Mouse (Mus musculus) cerebellum, postnatal 4 days (tissue): ENCODE results near the gene Qtrt1.

Experiments
- DNase-seq, 2 experiments: peaks; one replicate each; pipeline ENCODE4 v3.0.0; 2022; ENCODE audit warnings: low spot score in 2 of 2, mixed read lengths in 1 of 2

Qtrt1 gene

DNA sequence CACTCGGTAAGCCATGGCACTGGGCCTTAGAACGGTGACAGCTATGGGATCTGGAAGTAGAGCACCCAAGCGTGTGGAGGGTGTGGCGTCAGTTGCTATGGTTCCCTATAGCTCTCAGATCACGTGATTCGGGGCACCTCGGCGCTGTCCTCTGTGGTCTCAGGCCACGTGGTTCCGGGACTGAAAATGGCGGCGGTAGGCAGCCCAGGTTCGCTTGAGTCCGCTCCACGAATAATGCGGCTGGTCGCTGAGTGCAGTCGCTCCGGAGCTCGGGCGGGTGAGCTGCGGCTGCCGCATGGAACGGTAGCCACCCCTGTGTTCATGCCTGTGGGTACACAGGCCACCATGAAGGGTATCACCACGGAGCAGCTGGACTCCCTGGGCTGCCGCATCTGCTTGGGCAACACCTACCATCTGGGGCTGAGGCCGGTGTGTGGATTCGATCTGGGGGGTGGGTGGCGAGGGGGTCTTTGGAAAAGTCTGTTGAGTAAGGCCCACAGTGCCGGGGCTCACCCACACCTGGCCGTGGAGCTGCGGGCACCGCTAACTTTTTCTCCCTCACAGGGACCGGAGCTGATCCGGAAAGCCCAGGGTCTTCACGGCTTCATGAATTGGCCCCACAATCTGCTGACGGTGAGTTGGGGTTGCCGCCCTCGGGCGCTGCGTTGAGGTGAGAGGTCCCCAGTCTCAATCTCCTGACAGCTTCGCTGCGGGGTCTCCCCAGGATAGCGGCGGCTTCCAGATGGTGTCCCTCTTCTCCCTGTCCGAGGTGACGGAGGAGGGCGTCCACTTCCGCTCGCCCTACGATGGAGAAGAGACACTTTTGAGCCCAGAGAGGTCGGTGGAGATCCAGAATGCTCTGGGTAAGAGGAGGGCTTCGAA is at the start of gene Qtrt1:
Gene Qtrt1 (plus strand): TSS at position 169 of the 882 bp plus-strand sequence.
- peak; percentile 63 to 81 for DNase-seq

DNA sequence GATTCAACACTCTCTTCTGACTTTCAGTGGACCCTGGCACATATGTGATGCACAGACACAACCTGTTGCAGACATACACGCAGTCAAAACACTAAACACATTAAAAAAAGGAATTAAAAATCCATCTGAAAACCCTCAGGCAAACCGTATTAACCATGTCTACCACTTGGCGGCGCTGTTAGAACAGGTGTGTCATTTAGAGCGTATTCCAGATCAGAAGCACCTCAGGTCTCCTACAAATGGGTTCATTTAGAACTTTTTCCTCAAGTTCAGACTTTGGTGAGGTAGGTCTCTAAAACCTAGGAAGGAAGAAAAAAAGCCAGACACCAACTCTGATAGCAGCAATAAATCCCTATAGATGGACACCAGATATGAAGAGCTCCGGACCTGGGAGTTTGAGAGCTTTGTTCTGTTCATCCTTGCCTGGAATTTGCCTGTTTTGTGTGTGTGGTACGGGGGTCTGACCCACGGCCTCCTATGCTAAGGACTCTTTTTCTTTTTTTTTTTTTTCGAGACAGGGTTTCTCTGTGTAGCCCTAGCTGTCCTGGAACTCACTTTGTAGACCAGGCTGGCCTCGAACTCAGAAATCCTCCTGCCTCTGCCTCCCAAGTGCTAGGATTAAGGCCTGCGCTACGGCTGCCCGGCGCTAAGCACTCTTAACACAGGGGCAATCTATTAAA is 45.0 kb upstream of the Qtrt1 start:
- DNase-seq = peak in 1 of 2 experiments; percentile 50

DNA sequence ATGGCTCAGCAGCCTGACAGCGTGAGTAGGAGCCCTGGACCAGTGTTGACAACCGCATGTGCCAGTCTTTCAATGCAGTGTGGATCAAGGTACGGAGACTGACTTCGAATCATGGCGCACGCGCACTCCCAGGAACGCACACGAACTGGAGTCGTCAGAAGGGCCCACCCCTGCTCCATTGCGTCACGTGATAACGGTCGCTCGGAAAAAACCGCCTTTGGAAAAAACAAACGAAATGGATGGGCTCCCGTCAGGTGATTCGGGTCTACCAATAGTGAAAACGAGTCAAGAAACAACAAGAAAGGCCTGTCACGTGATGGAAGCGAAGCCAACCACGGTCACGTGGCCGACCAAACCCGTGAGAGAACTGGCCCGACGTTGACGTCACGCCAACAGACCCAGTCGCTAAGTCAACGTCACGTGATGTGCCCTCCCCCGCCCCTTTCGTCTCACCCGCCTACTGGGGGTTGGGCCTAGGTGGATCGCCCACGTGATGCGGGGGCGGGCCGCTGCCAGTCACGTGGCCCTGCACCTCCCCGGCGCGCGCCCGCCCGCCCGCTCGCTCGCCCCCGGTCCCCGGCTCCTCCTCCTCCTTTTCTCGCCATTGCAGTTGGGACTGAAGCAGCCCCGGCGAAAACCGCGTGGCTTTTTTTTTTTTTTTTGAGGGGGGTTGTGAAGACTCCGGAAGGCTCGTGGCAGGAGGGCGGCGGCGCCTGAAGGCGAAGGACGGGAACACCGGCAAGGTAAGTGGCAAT is 44.1 kb upstream of the Qtrt1 start, which contains the start of gene Ilf3:
Gene Ilf3 (plus strand): TSS at position 515 of the 755 bp plus-strand sequence.
- DNase-seq = peak; percentile 98 to 100

DNA sequence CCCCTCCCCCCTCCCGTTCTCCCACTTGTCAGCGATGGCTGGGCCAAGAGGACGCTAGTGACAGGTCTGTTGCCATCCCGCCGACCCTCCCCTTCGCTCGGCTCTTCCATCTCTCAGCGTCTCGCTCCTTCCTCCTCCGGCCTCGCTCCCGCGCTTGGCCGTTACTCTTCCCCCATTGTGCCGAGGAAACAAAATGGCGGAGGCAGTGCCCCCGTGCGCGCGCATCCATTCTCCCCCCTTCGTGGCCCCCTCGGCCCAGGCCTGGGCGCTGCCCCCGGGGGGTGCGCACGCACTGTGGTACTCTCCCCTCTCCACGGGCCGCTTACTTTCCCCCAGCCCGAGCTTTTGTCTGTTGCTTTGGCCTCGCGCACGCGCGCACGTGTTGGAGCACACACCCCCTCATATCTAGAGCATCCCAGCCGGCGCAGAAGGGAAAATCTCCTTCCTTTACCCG is 43.5 kb upstream of the Qtrt1 start:
- DNase-seq = peak; percentile 49 to 68

DNA sequence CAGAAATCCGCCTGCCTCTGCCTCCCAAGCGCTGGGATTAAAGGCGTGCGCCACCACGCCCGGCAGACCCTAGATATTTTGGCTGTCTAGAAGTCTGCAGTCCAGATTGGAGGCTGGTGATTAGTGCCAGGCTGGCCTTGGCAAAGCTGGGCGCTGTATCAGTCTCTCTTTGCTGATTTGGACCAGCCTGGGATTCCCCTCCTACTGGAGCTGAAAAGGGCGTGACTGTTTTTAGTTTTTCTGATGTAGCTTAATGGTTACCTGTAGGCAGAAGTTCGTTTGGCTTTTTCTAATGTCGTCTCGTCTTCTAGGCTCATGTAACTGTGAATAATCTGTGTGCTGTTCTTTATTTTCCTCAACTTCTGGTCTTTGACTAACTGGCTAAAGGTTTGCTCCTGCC is 42.6 kb upstream of the Qtrt1 start:
- DNase-seq = no peak

DNA sequence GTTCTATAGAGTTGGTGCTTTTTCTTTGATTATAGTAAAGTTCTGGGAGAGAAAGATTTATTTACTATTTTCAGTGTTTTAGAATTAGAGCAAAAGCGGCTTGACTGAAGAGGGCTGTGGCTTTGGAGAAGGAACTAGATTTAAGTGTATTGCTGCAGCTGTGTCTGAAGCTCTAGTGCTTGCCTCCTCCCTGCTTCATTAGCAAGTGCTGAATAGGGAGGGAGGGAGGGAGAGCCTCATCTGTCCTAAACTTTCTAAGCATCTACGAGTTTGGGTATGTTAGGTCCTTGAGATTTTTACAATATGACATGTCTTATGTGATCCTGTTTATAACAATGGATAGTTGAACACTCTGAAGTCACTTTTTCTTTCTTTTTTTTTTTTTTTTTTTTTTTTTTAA is 40.8 kb upstream of the Qtrt1 start:
- no peak for DNase-seq

DNA sequence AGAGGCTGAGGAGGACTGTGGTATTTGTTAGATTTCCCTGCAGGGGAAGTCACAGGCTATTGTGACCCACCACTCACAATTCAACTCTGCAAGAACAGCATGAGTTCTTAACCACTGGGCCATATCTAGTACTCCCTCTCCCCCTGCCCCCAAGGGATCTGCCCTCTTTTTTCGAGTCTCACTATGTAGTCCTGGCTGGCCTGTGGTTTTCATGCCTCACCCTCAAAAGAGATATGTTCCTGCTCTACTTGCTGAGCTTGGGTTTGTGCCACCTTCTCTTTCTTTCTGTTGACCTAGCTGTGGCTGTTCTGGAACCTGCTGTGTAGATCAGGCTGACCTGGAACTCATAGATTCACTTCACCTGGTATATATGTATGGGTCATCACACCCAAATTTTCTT is 39.1 kb upstream of the Qtrt1 start:
- DNase-seq = no peak

DNA sequence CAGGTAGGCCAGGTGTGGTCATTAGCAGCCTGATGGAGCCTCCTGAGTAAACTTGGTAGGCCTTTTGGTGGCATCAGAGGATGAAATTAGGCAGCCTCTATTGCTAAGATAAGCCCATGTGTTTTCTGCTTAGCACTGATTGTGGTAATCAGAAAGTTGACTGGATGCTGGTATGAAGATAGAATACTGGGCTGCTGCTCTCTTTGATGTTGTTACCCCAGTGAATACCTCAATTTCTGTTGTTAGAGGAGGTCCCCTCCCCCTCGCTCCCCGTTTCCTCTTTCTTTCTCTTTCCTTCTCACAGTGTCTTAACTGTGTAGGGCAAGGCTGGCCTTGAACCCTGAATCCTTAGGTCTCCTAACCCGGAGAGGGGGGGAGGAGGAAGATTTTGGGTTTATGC is 32.4 kb upstream of the Qtrt1 start:
- no peak for DNase-seq

DNA sequence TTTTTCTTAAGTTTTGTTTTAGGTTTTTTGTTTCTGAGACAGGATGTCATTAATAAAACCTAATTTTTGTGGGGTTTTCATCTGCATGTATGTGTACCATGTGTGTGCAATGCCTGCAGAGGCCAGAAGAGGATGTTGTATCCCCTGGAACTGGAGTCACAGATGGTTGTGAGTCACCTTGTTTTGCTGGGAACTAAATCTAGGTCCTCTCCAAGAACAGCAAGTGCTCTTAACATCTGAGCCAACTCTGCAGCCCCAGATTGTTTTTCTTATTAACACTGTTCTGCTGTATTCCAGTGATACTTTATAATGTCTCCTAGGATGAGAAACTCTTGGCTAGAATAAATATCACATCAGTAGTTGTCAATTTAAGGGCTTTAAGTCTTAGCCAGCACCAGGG is 30.8 kb upstream of the Qtrt1 start:
- DNase-seq = no peak

DNA sequence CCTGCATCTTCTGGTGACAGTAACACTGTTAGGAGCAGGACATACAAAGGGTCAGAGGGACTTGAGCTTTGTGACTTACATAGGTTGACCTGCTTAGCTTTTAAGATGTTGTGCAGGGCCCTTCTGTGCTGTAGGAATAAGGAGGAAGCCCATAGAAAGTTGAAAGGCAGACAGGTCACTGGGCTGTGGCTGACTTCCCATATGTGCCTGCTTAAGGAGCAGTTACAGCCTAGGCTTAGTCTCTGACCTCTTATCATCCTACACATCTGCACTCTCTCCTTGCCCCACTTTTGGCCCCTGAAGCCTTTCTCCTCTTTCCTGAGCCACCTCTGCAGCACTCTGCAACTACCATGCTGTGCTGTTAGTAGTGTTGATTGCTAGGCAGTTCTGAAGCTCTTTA is 27.7 kb upstream of the Qtrt1 start:
- DNase-seq = no peak

DNA sequence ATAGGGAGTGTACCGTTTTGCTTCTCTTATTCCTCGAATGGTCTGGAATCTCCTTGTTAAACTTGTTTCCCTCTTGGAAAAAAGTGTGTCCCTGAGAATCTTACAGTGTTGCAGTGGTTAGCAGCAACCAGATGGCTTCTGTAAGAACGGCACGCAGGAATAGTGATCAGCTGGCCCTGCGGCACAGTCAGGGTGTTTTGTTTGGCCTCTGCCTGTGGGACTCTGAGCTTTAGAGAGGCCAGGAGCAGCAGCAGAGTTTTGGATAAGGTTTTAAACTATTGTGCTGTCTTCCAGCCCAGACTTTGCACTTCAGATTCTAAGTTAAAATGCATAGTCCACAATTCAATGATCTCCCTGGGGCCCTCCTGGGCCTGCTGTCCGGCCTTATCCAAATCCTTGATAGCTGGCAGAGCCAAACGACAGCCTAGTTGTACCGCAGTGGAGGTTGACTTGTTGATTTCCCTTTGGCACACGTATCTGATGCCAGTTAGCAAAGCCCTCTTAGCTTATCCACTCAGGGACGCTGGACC is 18.9 kb upstream of the Qtrt1 start:
- no peak for DNase-seq

DNA sequence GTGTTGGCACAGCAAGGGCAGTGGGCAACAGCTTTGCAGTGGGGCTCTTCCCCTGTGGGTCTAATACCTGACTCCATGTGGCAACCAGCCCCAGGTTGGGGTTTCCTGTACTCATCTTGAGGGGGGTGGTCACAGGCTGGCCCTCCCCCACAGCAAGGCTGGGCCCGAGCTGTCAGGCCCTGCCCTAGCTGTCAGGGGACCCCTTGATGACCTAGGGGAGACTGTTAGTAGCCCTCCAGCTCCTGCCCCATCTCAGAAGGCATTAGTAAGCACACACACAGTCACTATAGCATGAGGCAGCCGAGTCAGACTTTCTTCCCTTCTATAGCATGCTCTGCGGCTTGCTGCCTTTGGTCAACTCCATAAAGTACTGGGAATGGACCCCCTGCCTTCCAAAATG is 15.9 kb upstream of the Qtrt1 start:
- no peak for DNase-seq

DNA sequence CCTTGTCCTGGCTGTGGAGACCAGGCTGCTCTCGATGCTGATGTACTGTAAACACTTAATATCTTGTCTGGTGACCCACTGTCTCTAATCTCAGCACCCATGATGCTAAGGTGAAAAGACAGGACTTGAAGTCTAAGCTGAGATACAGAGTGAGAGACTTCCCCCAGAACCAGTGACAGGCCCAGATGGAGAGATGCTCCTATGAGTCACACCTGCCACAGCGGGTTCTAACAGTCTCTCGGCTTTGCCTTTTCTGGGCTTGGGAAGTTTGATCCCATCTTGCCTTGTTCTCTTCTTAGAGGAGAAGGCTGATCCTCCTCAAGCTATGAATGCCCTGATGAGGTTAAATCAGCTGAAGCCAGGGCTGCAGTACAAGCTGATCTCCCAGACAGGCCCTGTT is 14.5 kb upstream of the Qtrt1 start:
- no peak for DNase-seq

DNA sequence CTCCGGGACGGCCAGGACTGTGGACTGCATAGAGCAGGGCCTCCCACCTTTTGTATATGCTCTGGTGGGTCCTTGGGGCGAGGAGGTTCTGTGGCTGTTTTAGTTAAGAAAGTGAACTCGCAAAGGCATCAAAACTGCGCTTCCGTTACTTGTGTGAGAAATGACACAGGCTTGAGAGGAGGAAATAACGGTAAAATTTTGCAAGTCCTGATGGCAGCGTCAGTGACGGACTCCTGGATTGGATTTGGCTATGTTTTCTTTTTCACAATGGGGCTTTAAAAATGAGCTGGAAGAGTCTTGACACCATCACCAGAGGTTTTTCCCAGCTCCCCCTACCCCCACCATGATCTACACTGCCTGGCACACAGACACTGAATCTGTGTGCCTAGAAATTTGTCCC is 10.6 kb upstream of the Qtrt1 start:
- DNase-seq = no peak

DNA sequence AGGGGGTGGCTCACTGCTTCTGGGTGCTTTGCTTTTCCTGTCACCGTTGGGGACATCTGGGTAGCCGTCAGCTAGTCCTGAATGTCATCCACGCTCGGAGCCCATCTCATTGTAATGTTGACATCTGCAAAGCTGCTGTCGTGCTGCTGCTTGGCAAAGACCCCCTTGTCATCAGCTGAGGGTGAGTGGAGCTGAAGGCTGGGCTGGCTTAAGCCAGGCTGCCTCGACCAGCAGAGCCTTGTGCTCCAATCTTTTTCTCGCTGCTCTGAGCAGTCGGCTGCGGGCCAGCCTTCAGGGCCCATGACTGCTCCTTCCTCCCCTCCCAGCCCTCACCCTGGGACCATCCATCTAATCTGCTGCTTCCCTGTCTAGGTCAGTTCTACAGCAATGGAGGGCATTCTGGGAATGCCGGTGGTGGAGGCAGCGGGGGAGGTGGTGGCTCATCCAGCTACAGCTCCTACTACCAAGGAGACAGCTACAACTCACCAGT is 8.8 kb upstream of the Qtrt1 start:
- DNase-seq = no peak

DNA sequence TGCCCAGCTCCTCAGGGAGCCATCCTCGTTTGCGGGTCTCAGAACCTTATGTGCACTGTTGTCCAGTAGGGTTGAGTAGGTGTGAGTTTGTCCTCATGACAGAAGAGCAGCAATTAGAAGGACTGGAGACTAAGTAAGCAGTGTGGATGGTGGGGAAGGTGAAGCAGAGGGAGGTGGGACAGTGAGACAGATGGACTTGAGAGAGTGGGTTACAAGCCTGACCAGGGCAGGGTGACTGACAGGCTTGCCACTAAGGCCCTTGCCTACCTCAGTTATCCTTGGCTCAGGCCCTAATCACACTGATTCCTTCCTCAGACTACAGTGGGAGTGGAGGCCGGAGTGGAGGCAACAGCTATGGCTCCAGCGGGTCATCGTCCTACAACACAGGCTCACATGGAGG is 7.9 kb upstream of the Qtrt1 start:
- no peak for DNase-seq

DNA sequence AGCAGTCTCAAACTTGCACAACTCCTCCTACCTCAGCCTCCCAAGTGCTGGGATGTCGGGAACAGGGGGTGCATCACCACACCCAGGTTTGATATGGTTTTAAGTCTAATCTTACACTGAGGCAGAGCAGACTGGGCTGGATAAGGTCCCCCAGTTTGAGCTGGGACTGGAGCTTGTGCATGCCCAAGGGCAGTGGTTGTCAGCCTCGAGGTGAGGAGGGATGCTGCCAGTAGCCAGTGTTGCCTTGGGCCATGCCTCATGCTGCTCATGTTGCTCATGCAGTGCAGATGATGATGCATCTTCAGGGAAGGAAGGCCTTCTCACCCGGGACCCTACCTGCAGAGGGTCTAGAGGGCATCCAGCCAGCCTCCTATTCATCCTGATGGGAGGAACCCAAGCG is 6.1 kb upstream of the Qtrt1 start:
- DNase-seq = no peak

DNA sequence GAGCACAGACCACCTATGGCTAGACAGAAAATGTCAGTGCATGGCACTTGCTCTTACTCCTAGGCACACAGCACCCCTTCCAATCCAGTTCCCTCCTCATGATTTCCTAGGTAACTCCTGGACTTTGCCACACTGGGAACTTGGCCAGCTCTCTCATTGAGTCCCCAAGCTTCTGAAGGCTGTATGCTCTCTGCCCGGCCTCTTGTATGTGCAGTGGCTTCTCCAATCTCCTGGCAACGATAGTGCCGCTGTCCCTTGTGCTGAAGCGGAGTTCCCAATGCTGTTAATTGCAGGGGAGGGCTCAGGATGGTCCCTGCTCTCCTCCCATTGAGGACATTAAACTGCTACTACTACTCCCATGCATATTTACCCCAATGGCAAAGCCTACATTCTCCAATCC is 3.7 kb upstream of the Qtrt1 start:
- peak in 1 of 2 experiments; percentile 37 for DNase-seq

DNA sequence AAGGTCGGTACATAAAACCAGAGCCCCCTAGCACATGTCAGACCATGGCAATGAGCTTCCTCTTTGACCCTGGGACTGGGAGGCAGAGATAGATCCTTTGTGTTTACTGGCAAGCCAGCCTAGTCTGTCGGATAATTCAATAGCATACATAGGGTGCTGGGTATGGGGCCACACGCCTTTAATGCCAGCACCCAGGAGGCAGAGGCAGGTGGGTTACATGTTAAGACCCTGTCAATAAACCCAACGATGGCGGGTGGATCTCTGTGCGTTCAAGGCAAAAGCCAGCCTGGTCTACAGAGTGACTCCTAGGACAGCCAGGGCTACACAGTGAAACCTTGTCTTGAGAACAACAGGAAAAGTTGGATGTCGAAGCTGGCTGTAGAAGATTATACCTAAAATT is 3.0 kb upstream of the Qtrt1 start:
- no peak for DNase-seq

DNA sequence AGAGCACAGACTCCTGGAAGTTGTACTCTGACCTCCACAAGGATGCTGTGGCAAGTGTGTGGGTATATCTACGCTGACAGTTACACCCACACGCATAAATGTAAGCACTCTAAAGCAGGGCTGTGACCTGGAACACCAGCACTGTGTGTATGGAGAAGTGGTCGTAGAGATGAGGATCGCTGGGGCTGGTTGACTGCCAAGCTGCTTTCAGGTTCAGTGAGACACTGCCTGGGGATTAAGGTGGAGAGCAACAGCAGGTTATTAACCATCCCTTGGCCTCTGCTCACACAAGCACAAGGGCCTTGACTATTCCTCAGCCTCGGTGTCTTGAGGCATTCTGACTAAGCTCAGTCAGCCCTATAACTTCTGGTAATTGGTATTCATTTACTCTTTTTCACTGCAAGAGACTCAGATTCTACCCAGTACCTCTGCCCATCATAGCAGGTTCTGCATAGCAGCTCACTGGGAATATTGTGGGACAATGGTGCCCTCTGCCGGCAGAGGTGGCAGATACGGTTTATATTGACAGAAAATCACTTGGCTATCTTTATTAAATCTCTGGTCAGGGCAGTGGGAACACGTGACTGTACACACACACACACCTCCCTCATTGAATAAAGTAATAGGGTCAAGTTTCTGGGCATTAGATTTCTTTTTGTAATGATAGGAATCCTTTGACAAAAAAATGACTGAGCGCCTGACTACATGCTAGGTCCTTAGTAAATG is 1.9 kb upstream of the Qtrt1 start:
- DNase-seq = peak; percentile 74 to 86

DNA sequence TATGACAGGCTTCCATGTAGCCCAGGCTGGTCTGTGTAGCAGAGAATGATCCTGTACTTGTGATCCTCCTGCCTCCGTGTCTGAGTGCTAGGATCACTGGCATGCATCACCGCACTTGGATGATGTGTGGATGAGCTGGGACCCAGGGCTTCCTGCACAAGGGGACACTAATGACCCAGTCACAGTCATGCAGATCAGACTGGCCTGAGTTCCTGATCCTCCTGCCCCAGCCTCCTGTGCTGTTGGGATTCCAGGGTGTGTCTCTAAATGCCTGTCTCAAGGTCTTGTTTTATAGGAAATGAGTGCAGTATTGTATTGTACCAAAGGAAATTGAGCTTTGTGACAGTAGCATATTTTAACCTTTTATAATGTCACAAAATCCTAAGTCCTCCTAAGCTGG is 6.2 kb downstream of the Qtrt1 start:
- DNase-seq = no peak
